Mouse (Mus musculus) lung, postnatal 14 days (tissue): ENCODE results near the gene Klf12.

Experiments used
- DNase-seq: peaks from one replicate; pipeline ENCODE4 v3.0.0; 2021

Gene Klf12

DNA sequence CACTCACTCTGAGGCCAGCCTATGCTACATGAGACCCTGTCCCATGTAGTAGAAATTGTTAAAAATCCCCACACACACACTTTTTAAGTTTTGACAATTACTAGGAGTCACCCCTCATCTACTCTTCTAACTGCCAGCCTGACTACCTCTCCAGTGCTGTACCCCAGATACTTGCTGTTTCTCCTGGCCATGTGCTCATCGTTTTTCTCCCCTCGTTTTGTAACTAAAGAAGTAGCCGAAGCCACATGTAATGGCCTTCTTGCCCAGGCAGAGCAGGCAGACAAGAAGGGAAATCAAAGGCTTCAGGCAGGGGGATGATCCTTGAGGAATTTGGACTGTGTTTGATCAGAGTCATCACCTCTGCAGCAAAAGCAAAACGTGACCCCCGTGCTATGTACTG, 274.0 kb downstream of the Klf12 start:
- no peak for DNase-seq

DNA sequence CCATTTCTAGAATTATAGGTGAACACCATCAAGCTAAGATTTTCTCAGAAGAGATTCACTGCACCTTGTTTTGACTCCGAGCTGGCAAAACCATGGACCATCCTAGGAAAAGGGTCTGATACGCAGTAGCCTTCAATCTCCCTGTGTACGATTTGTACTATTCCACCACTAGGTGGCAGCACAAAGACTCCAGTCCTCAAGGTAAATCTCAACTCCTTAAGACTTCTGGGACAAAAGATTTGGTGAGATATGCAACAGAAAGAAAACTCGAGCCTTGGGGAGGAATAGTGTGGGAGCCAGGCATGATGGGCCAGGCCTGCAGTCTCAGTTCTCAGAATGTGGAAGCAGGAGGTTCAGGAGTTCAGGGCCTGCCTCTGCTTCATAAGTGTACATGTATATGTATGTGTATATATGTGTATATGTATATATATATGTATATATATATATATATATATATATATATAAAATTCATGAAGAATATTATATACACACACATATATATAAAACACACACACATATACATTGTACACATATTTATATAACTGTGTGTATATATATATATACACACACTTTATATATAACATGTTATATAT, 274.6 kb downstream of the Klf12 start:
- DNase-seq = peak; percentile 56

DNA sequence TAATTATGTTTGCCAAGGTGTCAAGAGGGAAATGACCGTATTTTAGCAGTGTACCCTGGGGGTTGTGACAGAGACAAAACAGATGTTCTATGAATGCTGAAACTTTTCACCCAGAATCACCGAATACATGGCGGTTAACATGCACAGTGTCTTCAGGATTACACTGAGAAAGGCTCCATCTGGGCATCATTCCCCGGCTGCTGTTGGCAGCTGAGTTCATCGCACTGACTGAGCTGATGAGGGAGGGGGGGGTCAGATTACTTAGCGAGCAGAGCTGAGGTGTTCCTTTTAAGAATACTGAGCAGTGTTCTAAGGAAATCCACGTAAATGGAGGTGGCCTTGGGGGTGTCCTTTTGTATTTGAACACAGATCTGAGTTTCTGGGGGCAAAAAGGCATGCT, 301.0 kb downstream of the Klf12 start:
- DNase-seq = no peak

DNA sequence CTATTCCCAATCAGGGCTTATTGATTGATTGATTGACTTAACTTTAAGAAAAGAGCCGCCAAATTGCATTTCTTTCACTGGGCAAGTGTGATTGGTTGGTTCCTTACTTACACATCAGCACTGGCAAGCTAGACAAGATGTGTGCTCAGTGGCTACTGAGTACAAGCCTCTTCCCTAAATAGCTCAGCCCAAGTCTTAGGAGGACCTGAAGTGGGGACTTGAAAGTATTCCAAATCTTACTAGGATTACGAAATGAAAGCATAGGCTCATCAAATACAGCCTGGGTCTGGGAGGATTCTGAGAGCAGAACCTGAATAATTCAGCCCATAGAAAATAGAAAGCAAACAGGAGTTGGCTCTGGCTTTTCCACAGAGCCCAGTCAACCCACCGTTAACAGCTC, 303.3 kb downstream of the Klf12 start:
- DNase-seq = no peak

DNA sequence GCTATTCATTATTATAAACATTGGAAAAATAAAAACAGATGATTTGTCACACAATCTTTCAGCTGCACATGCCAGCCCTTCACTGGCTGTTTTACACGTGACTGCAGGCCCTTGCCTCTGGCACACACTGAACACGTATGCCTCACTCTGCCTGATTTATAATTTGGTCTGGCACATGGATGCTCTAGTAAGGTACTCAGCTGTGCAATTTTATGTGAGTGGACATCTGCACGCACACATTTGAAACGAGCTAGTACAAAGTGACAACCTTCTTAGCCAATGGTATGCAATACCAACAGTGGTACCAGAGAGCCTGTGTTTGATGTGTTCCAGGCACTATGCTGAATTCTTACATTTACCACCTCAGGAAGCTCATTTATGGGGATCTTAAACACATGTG, 316.6 kb downstream of the Klf12 start:
- DNase-seq = no peak

DNA sequence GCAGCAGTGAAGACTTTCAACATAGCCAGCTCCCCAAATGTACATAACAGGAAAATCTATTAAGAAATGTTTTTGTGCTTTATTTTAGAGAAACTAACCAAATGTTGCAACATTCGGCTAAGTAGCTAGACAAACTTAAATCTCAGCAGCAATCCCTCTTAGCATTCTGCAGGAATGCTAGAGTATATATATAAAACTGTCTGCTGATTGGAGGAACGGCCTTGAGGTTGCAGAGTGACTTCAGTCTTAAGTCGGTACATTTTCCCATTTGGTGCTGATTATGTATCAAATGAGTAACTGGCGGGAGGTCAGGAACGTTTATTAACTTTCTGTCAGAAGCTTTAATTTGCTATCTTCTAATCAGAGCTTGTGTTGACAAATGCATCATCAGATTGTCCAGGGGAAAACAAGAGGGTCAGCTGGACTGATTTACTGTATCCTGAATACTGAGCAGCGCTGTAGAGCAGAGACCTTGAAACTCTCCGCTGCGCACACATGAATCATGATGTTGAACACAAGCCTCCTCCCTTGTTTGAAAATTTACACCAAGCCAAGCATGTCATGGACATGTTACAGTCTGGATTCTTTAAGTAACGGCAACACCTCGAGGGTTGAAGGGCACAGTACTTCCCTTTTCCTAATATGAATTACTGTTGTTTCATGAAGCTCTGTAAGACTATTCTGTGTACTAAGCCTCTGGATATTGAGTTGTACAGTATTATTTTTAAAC, 323.8 kb downstream of the Klf12 start:
- DNase-seq = no peak

DNA sequence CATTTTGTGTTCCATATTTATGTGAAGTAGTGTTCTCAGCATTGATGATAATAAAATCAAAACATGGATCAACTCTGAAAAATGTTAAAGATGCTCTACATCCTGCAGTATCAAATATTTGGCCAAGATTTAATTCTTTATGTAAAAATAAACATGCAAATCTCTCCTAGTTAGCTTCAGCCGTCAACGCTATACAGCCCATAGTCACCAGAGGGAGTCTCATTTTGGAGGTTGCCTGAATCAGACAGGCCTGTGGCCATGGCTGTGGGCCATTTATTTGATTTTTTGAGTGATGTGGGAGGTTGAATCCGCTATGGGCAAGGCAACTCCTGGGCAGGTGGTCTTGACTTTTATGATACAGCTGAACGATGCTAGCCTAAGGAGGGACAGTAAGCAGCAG, 329.3 kb downstream of the Klf12 start:
- DNase-seq = no peak

DNA sequence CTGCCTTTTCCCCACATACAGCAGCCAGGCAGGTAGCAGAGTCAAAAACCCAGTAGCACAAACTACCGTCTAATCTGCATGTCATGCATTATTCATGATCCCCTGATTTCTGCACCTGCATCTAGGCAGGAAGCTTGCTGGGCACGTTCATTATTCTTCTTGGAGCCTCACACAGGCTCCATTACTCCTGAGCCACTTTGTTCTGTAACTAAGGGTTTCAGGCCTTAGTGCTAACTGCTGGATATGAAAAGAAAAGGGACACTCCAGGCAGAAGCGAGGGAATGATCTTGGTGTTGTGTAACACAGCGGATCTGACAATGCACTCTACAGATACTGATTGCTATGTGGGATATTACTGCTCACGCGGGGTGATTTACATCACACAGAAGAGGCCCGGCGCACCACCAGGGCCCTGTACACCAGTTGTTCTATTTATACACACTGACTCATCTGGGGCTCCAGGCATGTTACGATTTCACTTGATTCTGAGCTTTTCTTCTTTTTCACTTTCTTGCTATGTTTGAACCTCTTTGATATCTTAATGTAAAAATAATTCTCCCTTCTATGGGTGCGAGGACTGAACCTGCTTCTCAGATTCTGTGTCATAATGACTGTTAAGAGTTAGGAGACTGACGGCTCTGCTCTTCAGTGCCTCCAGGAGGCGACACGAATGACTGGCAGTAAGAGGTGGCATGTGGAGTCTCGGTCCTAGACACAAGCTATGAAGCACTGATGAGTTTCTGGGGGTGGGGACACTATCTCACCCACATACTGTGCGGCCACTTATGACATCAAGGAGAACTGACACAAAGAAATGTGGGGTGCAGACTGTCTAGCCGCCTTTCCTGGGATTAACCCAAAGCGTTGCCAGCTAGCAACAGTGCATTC, 340.0 kb downstream of the Klf12 start:
- no peak for DNase-seq

DNA sequence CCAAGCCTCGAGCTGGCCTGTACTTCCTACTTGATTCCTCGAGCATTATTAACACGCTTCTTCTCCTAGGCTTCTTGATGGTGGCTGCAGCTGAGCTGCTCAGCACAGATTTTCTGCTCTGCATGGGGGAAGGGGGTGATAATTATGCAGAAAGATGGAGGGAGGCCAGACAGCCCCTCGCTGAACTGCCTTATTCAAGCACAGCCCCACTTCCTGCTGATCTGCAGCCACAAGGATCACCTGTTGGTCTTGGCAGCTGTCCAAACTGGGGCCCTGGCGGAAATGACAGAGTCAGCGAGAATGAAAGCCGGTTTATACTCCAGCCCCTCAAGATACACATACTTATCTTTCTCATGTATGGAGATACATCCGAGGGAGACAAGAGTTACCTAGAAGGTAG, 341.3 kb downstream of the Klf12 start:
- peak; percentile 56 for DNase-seq

DNA sequence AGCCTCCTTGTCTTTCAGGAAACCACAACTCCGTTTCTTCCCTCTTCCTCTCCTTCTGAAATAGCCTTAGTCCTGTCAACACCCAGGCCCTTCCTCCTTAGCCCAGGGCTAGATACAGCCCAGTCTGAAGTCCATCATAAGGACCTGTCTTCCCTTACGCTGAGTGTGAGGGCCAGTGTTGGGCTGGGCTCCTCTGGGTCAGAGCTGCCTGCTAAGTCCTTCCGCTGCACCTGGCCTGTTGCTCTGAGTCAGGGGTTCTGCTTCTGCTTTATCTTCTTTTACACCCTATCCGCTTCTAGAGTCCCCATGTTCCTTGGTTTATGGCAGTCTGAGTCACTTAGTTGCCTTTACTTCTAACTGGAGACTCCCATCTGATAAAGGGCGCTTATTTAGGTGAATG, 351.0 kb downstream of the Klf12 start:
- no peak for DNase-seq

DNA sequence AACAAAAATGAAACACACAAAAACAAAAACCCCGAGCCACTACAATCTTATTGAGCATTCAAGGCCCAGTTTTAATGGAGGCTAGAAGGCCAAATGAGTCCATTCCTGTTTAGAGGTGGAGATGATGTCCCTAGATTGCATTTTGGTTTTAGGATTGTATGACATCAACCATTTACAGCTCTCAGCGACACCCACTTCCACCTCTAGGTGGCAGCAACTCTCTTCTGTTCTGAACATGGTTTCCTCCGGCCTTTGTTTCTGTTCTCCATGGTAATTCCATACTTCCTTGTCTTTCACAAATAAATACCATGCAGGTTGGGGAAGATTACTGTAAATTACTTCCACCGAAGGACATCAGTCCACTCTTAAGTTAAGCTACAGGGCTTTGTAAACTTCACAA, 352.6 kb downstream of the Klf12 start:
- DNase-seq = peak; percentile 79

DNA sequence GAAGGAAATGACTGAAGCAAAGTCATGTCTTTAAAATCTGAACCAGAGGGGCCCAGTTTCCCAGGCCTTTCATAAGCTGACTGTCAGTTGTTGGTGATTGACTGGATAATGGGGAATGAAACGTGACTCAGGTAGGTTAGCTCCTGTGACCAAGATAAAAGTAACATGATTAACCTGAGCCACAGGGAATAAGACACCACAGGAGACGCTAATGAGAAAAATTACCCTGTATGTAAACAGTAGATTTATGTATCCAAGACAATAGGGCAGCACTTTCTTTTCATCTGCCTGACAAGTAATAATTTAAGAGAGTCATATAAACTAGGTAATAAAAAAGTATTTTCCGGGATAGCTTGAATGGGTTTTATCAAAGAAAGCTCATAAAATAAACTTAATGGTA, 372.6 kb downstream of the Klf12 start:
- no peak for DNase-seq

DNA sequence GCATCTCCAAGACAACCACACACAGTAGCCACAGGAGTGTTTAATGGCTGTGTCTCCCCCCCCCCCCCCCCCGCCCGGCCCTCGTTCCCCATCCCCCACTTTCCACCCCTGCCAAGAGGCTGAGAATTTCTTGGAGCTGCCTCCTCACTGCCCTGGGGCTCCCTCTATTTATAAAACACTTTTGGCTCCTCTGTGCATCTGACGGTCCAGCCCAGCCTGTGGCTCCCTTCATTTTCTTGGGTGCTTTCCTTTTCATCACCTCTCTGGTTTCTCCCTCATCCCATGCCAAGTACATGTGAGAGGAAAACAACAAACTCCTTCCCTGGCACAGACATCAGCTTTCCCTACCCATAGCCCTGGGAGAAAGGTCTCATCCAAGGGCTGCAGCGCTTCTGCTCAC, 373.6 kb downstream of the Klf12 start:
- no peak for DNase-seq

DNA sequence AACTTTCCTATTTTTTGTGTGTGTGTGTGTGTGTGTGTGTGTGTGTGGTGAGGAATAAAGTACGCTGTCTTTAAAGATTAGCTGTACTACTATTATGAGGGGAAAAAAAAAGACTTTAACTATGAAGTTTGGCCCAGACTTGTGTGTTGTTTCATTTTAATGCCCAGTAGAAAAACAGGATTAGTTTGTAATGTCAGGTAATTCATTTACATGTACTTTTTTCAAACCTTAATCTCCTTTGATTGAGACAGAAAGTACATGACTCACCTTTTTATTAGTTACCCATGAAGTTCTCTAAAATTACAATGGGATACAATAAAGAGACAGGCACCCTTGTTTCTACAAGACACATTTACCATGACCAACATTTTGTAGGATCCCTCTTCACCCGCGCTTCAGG, 383.6 kb downstream of the Klf12 start:
- DNase-seq = no peak

DNA sequence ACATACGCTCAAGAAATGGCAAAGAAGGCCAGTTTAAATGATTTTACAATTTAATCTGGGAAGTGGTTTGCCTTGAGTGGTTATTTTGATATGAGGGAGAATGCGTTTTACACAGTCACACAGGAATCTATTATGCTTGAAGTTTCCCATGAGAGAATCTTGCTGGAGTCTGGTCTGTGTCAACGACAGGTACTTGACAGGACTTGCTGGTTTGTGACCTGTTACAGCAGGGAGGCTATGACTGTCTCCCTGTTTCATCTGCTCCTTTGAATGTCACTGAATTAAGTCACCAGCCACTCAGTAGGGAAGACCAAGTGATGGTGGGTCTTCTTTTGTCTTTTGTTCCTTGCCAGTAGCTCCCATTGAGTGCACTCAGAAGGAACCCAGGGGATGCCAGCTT, 385.6 kb downstream of the Klf12 start:
- DNase-seq = no peak

DNA sequence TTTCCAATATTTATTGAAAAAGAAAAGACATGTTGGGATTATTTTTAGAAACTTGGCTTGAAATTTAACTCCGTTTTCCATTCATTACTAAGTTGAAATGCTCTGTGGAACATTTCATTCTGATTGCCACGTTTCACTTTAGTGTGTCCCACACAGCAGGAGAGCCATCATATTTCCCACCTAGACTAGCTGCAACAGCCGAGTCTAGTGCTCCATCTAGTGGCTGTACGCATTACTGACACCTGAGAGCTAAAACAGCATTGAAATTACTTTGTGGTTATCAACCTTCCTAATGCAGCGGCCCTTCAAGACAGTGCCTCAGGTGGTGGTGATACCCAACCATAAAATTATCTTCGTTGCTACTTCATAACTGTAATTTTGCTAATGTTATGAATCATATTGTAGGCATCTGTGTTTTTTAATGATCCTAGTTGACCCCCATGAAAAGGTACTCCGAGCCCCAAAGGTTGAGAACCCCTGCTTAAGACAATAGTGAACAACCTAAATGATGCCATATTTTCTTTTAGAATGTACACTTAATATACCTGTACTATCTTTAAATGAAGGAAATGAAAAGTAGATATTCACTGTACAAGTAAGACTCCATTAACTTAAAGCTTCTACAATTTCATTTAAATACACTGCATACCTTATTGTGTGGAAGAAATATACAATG, 389.6 kb downstream of the Klf12 start:
- peak; percentile 73 for DNase-seq

DNA sequence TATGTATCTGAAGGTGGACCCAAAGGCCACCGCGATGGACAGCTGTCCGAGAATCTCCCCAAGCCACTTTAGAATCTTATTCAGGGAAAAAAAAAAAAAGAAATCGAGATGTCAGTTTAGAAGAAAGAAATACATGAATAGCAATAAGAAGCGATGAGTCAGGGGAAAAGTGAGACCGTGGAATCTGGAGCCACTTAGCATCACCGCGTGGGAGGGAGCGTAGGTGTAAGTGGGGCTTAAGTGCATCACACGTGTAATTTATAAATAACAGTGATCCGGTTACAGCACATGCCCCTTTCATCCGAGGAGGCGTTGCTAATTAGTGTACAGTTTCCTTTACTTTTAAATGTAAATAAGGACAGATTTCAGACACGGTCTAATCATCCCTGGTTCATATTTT, 390.4 kb downstream of the Klf12 start:
- DNase-seq = no peak

DNA sequence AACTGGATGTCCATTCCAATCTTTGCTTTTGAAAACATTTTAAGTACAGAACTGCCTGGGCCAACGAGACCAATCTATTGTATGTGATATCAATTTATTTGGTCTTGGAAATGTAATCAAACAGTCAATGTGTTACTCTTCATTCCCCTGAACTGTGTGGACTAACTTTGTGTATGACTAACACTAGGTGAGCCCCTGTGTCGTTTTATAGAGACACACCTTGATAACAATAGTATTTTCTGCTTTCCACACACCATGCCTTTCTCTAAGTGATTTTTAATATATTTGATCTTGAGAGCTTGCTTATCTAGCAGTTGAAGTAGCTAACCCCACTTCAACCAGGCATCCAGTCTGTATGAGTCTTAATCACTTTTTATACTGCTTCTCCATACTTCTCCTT, 398.0 kb downstream of the Klf12 start:
- no peak for DNase-seq

DNA sequence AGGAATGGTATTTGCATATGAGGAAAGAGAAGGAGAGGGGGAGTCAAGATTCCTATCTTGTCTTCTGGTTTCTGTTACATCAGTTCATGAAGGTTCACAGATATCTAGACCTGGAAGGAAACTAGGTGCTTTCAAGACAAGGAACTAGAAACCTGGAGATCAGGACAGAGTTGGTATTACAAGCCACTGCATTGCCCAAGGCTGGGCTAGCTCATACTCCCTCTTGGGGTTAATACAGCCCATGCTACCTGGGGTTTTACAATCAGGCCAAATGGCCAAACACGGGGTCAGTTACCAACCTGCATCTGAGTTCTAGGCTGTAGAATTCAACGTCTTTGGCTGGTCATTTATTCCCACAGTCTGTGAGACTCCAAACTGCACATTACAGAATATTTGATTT, 398.9 kb downstream of the Klf12 start:
- DNase-seq = no peak

DNA sequence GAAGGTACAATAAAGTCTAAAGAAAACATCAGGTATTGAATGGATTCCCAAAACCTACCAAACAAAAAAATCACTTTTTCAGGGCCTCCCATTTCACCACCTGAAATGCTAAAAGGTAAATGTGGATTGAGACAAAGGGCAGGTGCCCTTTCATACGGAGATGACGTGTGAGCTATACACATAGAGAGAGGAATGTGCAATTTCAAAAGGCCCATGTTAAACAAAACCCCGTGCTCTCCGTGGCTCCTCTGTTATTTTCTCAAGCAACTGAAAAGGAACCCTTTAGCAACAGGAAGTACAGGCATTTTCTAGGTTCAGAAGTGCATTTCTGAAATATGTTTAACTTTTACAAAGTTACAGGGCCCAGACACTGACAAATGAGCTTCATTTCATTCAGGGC, 399.4 kb downstream of the Klf12 start:
- DNase-seq = no peak

DNA sequence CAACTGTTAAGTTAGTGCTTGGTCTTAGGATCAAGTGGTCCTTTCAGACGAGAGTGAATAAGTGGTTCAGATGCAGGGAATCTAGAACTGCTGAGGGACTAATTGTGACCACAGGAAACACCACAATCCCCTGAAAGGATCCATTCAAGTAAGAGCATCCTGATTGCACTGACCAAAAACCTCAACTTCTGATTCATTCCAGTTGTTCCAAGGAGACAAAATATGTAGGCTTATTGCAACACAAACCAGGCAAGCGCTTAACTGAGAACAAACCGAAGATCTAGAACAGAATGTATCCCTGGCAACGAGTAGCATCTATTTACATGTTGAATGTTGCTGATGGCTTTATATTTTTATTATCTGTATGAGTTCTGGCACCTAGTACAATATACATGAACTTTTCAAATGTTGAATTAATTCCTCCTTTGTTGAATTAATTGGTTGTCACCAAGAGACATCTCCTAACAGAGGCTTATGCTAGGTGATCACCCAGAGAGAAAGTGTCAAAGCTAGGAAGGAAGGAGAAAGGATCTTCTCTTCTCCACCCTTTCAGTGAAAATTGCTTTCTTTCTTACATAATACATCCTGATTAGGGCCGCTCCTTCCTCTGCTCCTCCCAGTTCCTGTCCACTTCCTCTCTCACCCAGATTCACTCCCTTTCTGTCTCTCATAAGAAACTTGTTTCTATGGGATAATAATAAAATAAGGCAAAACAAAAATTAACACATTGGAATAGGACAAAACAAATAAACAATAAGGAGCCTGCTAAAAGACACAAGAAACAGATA, 407.5 kb downstream of the Klf12 start:
- no peak for DNase-seq

DNA sequence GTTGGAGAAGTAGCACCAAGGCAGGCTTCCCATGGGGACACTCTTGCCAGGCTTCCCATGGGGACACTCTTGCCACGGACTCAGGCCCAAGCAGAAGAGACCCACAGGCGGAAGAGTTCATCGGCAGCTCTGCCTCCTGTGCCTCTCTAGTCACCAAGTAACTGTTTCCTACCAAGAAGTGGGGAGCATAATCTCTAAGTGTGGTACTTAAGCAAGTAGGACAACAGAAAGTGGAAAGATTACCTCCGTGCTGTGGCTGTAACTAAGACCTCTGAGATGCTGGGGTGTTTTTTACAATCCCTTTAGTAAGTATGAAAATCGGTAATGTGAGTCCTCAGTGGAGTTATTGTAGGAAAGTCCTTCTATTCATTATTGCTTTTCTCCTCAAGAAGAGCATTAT, 410.8 kb downstream of the Klf12 start:
- DNase-seq = no peak
